21 mouse cellular contexts compared by ENCODE assay signal in genomic region chr2:159718738-159719137, GRCm38 (mm10).
DNase-seq lines count a peak whose midpoint lies in the region; ATAC-seq and TF ChIP-seq lines count a peak whose summit lies in the region.
"Had no signal": no experiment of that assay in that cellular context is flagged by ENCODE, and none has a peak within 500 bp of the region (broad histone marks: within the 10 kb centered on the region; RNA-seq: fewer than 3 reads in every experiment).

No protein-coding gene starts in this region.

- no peaks in the 10 kb centered on the region; the same call in 1 of the 2 replicates for H3K9me3 ChIP-seq in hindbrain, postnatal 0 days (ENCODE audit: low read length)
- no peaks in the 10 kb centered on the region for H3K9me3 ChIP-seq in hindbrain, embryonic 14.5 days (ENCODE audit: control insufficient read depth, low read length)
- H3K9me3 ChIP-seq in embryonic facial prominence, embryonic 15.5 days (replicated peaks) = no peaks in the 10 kb centered on the region
- H3K9me3 ChIP-seq: embryonic facial prominence, embryonic 12.5 days; forebrain, embryonic 13.5 days; midbrain, embryonic 12.5 days; stomach, embryonic 15.5 days had no signal

- no peaks in the 10 kb centered on the region for H3K4me1 ChIP-seq in hindbrain, postnatal 0 days (ENCODE audit: insufficient read depth, low read length)
- H3K4me1 ChIP-seq in hindbrain, embryonic 14.5 days (replicated peaks; ENCODE audit: control insufficient read depth, insufficient read depth, low read length) = no peaks in the 10 kb centered on the region
- 0 out of 2 replicates have a peak, but pooled peaks cover 9% of the 10 kb centered on the region for H3K4me1 ChIP-seq in embryonic facial prominence, embryonic 15.5 days
- H3K4me1 ChIP-seq: forebrain, embryonic 13.5 days; midbrain, embryonic 12.5 days; stomach, embryonic 15.5 days had no signal

- DNase-seq in gastrocnemius, adult 2 months = peak; percentile 36
- no peak for DNase-seq in gastrocnemius, postnatal 25 days
- DNase-seq in hindbrain, postnatal 0 days (ENCODE audit: low spot score) = peak; percentile 77
- DNase-seq in hindbrain, embryonic 14.5 days (ENCODE audit: low spot score) = no peak
- peak; percentile 28 for DNase-seq in lung, postnatal 10 days
- no peak for DNase-seq in lung, postnatal 36 days
- DNase-seq in ovary, adult 18-20 months (ENCODE audit: low spot score) = no peak
- DNase-seq: adrenal gland, adult 2 months; cerebellum, adult 18-20 months; kidney, adult 2 months; layer of hippocampus, adult 9-11 months; thymus, postnatal 25 days had no signal

- H3K4me2 ChIP-seq in hindbrain, postnatal 0 days (ENCODE audit: low read depth, low read length) = no peak overlapping the region
- H3K4me2 ChIP-seq in hindbrain, embryonic 14.5 days (replicated peaks) = no peak overlapping the region
- H3K4me2 ChIP-seq in embryonic facial prominence, embryonic 15.5 days (replicated peaks) = no peak overlapping the region
- H3K4me2 ChIP-seq: embryonic facial prominence, embryonic 12.5 days; forebrain, embryonic 13.5 days; heart, embryonic 11.5 days; midbrain, embryonic 12.5 days; neural tube, embryonic 13.5 days; stomach, embryonic 15.5 days had no signal

- no peak overlapping the region for H3K27ac ChIP-seq in gastrocnemius, adult 2 months
- no peak overlapping the region for H3K27ac ChIP-seq in hindbrain, postnatal 0 days
- H3K27ac ChIP-seq in hindbrain, embryonic 14.5 days = no peak overlapping the region
- no peak overlapping the region for H3K27ac ChIP-seq in embryonic facial prominence, embryonic 15.5 days (replicated peaks)
- H3K27ac ChIP-seq: embryonic facial prominence, embryonic 12.5 days; forebrain, embryonic 13.5 days; kidney, postnatal 0 days; midbrain, embryonic 12.5 days; neural tube, embryonic 13.5 days; stomach, embryonic 15.5 days had no signal

- peak; percentile 66 for ATAC-seq in hindbrain, postnatal 0 days
- no peak for ATAC-seq in hindbrain, embryonic 14.5 days (ENCODE audit: low FRiP score)
- ATAC-seq in embryonic facial prominence, embryonic 15.5 days (ENCODE audit: insufficient number of reproducible peaks, low FRiP score, low TSS enrichment, low read depth) = 0 out of 2 replicates have a peak, but pooled peaks have one; percentile 39
- ATAC-seq: forebrain, embryonic 13.5 days had no signal

- TF ChIP-seq CTCF in gastrocnemius, adult 2 months (IDR thresholded peaks at IDR 0.05) = no peak
- TF ChIP-seq CTCF in hindbrain, postnatal 0 days (IDR thresholded peaks at IDR 0.05; ENCODE audit: low read depth) = no peak

- intact Hi-C loops in gastrocnemius, adult 2 months (cut with DNase I) = no loop called here

- H3K9ac ChIP-seq in hindbrain, postnatal 0 days (replicated peaks; ENCODE audit: low read length) = no peak overlapping the region
- H3K9ac ChIP-seq in hindbrain, embryonic 14.5 days = no peak overlapping the region
- no peak overlapping the region for H3K9ac ChIP-seq in embryonic facial prominence, embryonic 15.5 days
- H3K9ac ChIP-seq: embryonic facial prominence, embryonic 12.5 days; forebrain, embryonic 13.5 days; midbrain, embryonic 12.5 days; neural tube, embryonic 13.5 days; stomach, embryonic 15.5 days had no signal

- H3K27me3 ChIP-seq in hindbrain, postnatal 0 days (ENCODE audit: insufficient read depth, low read length) = no peaks in the 10 kb centered on the region
- no peaks in the 10 kb centered on the region for H3K27me3 ChIP-seq in hindbrain, embryonic 14.5 days (ENCODE audit: control insufficient read depth, insufficient read depth, low read length)
- H3K27me3 ChIP-seq in embryonic facial prominence, embryonic 15.5 days = no peaks in the 10 kb centered on the region
- H3K27me3 ChIP-seq: embryonic facial prominence, embryonic 12.5 days; forebrain, embryonic 13.5 days; midbrain, embryonic 12.5 days; neural tube, embryonic 13.5 days; stomach, embryonic 15.5 days had no signal

- no peak overlapping the region for H3K4me3 ChIP-seq in gastrocnemius, adult 2 months
- H3K4me3 ChIP-seq in hindbrain, postnatal 0 days (ENCODE audit: low read length) = no peak overlapping the region
- no peak overlapping the region for H3K4me3 ChIP-seq in hindbrain, embryonic 14.5 days (replicated peaks; ENCODE audit: low read length)
- no peak overlapping the region for H3K4me3 ChIP-seq in embryonic facial prominence, embryonic 15.5 days (replicated peaks)
- H3K4me3 ChIP-seq: embryonic facial prominence, embryonic 12.5 days; forebrain, embryonic 13.5 days; midbrain, embryonic 12.5 days; myocyte; neural tube, embryonic 13.5 days; stomach, embryonic 15.5 days had no signal

- H3K36me3 ChIP-seq in hindbrain, postnatal 0 days (ENCODE audit: insufficient read depth, low read length) = no peaks in the 10 kb centered on the region
- no peaks in the 10 kb centered on the region for H3K36me3 ChIP-seq in hindbrain, embryonic 14.5 days (replicated peaks; ENCODE audit: control insufficient read depth, insufficient read depth)
- H3K36me3 ChIP-seq in embryonic facial prominence, embryonic 15.5 days = no peaks in the 10 kb centered on the region
- H3K36me3 ChIP-seq: embryonic facial prominence, embryonic 12.5 days; midbrain, embryonic 12.5 days; neural tube, embryonic 13.5 days; stomach, embryonic 15.5 days had no signal

- WGBS in hindbrain, postnatal 0 days = 51% methylated on average over 2 of the region's 2 CpGs
- WGBS in hindbrain, embryonic 14.5 days = 48% methylated on average over 2 of the region's 2 CpGs
- WGBS in embryonic facial prominence, embryonic 15.5 days = 49% methylated on average over 2 of the region's 2 CpGs

Comparison
In these comparisons a context has a peak if more than half of its experiments do, and no peak if none do; other contexts are left out.
1. DNase-seq: peak in gastrocnemius, adult 2 months (single experiment), hindbrain, postnatal 0 days (single experiment) and lung, postnatal 10 days (single experiment); none in gastrocnemius, postnatal 25 days (single experiment), hindbrain, embryonic 14.5 days (single experiment), lung, postnatal 36 days (single experiment) and ovary, adult 18-20 months (single experiment).